Mouse (Mus musculus) bone marrow, adult 2 months (tissue): ENCODE measurements around the gene D930048N14Rik.

Experiments used
- CTCF ChIP-seq: fragments of 200-500 bp; IDR thresholded peaks from 2 replicates; pipeline ENCODE4 v1.5.1; 2011; ENCODE audit warnings: low read length, control low read depth; ENCODE audit not compliant: control insufficient read depth, insufficient read depth
- POLR2A ChIP-seq: fragments of 200-500 bp; IDR thresholded peaks from 2 replicates; pipeline ENCODE4 v1.6.1; 2011; ENCODE audit warnings: low read depth, mild to moderate bottlenecking, control low read depth, low read length, borderline replicate concordance; ENCODE audit not compliant: control insufficient read depth

- TF ChIP-seq POLR2A (no peak), CTCF (no peak)
Observed at GRCm38 (mm10) chr11:51681976-51682374, 31.2 kb downstream of the D930048N14Rik start.
